Mouse (Mus musculus): ENCODE data around the gene 1520401A03Rik. TPM values are rescaled to one million over a fixed set of nuclear protein-coding genes. Genes with fewer than 3 reads are reported as not detected.

1520401A03Rik gene
- polyA plus RNA-seq, 1 experiment, result 7.1 TPM

GRCm38 (mm10) chr17:23675127-23675526 lies 47.5 kb downstream of the 1520401A03Rik start:
- Histone ChIP-seq H3K27me3 (ENCODE audit: control insufficient read depth, insufficient read depth, low read length) (no peaks in the 10 kb centered on the region; the same call in 1 of the 2 replicates), H3K36me3 (ENCODE audit: control insufficient read depth, insufficient read depth, low read length) (no peaks in the 10 kb centered on the region), H3K4me3 (ENCODE audit: control insufficient read depth, low read depth, low read length) (no peak overlapping the region), H3K4me1 (ENCODE audit: control insufficient read depth, insufficient read depth, low read length) (peaks cover 33% of the 10 kb centered on the region), H3K27ac (ENCODE audit: control insufficient read depth, insufficient read depth, low read depth, low read length) (no peak overlapping the region; the same call in 1 of the 2 replicates)
- TF ChIP-seq CTCF (IDR thresholded peaks at IDR 0.05; ENCODE audit: control insufficient read depth, insufficient read depth, insufficient replicate concordance, low read depth, low read length) (no peak), POLR2A (IDR thresholded peaks at IDR 0.05; ENCODE audit: control insufficient read depth, low read depth, low read length) (no peak)

- H3K27me3 ChIP-seq (ENCODE audit: control insufficient read depth, insufficient read depth, low read length), result no peaks in the 10 kb centered on the region; the same call in 1 of the 2 replicates
- H3K4me1 ChIP-seq (ENCODE audit: control insufficient read depth, insufficient read depth, low read length), result peaks cover 33% of the 10 kb centered on the region
- peak overlapping the region; percentile 93 for H3K4me3 ChIP-seq (ENCODE audit: control insufficient read depth, low read depth, low read length)
- H3K36me3 ChIP-seq (ENCODE audit: control insufficient read depth, insufficient read depth, low read length), result no peaks in the 10 kb centered on the region
- no peak overlapping the region for H3K27ac ChIP-seq (ENCODE audit: control insufficient read depth, insufficient read depth, low read depth, low read length)
- no peak for TF ChIP-seq CTCF (IDR thresholded peaks at IDR 0.05; ENCODE audit: control insufficient read depth, insufficient read depth, insufficient replicate concordance, low read depth, low read length)
- no peak for TF ChIP-seq POLR2A (IDR thresholded peaks at IDR 0.05; ENCODE audit: control insufficient read depth, low read depth, low read length)
These were observed 48.2 kb downstream of the 1520401A03Rik start for GRCm38 (mm10) chr17:23674271-23674952.

- Histone ChIP-seq H3K4me1 (ENCODE audit: control insufficient read depth, insufficient read depth, low read length) (peaks cover 28% of the 10 kb centered on the region), H3K27me3 (ENCODE audit: control insufficient read depth, insufficient read depth, low read length) (no peaks in the 10 kb centered on the region), H3K36me3 (ENCODE audit: control insufficient read depth, insufficient read depth, low read length) (no peaks in the 10 kb centered on the region), H3K27ac (ENCODE audit: control insufficient read depth, insufficient read depth, low read depth, low read length) (peak within 1 kb of the TSS; percentile 80), H3K4me3 (ENCODE audit: control insufficient read depth, low read depth, low read length) (peak within 1 kb of the TSS; percentile 93)
- TF ChIP-seq CTCF (IDR thresholded peaks at IDR 0.05; ENCODE audit: control insufficient read depth, insufficient read depth, insufficient replicate concordance, low read depth, low read length) (no peak), POLR2A (IDR thresholded peaks at IDR 0.05; ENCODE audit: control insufficient read depth, low read depth, low read length) (peak; percentile 85)
These were observed 49.0 kb downstream of the 1520401A03Rik start, which contains the start of the genes Hcfc1r1 and Thoc6 for GRCm38 (mm10) chr17:23673424-23674073. Hcfc1r1 (plus strand) TSS chr17:23673596. Thoc6 (minus strand) TSS chr17:23673882.

GRCm38 (mm10) chr17:23672761-23673160 lies 49.8 kb downstream of the 1520401A03Rik start:
- Histone ChIP-seq H3K36me3 (ENCODE audit: control insufficient read depth, insufficient read depth, low read length) (no peaks in the 10 kb centered on the region), H3K4me1 (ENCODE audit: control insufficient read depth, insufficient read depth, low read length) (peaks cover 28% of the 10 kb centered on the region), H3K27me3 (ENCODE audit: control insufficient read depth, insufficient read depth, low read length) (no peaks in the 10 kb centered on the region), H3K27ac (ENCODE audit: control insufficient read depth, insufficient read depth, low read depth, low read length) (no peak overlapping the region), H3K4me3 (ENCODE audit: control insufficient read depth, low read depth, low read length) (no peak overlapping the region)
- TF ChIP-seq CTCF (IDR thresholded peaks at IDR 0.05; ENCODE audit: control insufficient read depth, insufficient read depth, insufficient replicate concordance, low read depth, low read length), result no peak
- no peak for TF ChIP-seq POLR2A (IDR thresholded peaks at IDR 0.05; ENCODE audit: control insufficient read depth, low read depth, low read length)

GRCm38 (mm10) chr17:23671519-23671918 lies 51.1 kb downstream of the 1520401A03Rik start:
- H3K4me3 ChIP-seq (ENCODE audit: control insufficient read depth, low read depth, low read length), result no peak overlapping the region
- no peaks in the 10 kb centered on the region for H3K27me3 ChIP-seq (ENCODE audit: control insufficient read depth, insufficient read depth, low read length)

GRCm38 (mm10) chr17:23670516-23671074 lies 52.0 kb downstream of the 1520401A03Rik start:
- H3K27me3 ChIP-seq (ENCODE audit: control insufficient read depth, insufficient read depth, low read length), result no peaks in the 10 kb centered on the region
- H3K36me3 ChIP-seq (ENCODE audit: control insufficient read depth, insufficient read depth, low read length), result no peaks in the 10 kb centered on the region
- H3K4me3 ChIP-seq (ENCODE audit: control insufficient read depth, low read depth, low read length), result no peak overlapping the region
- H3K4me1 ChIP-seq (ENCODE audit: control insufficient read depth, insufficient read depth, low read length), result peaks cover 14% of the 10 kb centered on the region
- H3K27ac ChIP-seq (ENCODE audit: control insufficient read depth, insufficient read depth, low read depth, low read length), result no peak overlapping the region
- TF ChIP-seq CTCF (IDR thresholded peaks at IDR 0.05; ENCODE audit: control insufficient read depth, insufficient read depth, insufficient replicate concordance, low read depth, low read length) (no peak), POLR2A (IDR thresholded peaks at IDR 0.05; ENCODE audit: control insufficient read depth, low read depth, low read length) (no peak)

More at GRCm38 (mm10) chr17:23671519-23671918, 51.1 kb downstream of the 1520401A03Rik start:
- TF ChIP-seq POLR2A (IDR thresholded peaks at IDR 0.05; ENCODE audit: control insufficient read depth, low read depth, low read length) (no peak), CTCF (IDR thresholded peaks at IDR 0.05; ENCODE audit: control insufficient read depth, insufficient read depth, insufficient replicate concordance, low read depth, low read length) (no peak)
- Histone ChIP-seq H3K36me3 (ENCODE audit: control insufficient read depth, insufficient read depth, low read length) (no peaks in the 10 kb centered on the region), H3K4me1 (ENCODE audit: control insufficient read depth, insufficient read depth, low read length) (peaks cover 18% of the 10 kb centered on the region), H3K27ac (ENCODE audit: control insufficient read depth, insufficient read depth, low read depth, low read length) (no peak overlapping the region)

GRCm38 (mm10) chr17:23665511-23665910 lies 57.1 kb downstream of the 1520401A03Rik start:
- Histone ChIP-seq H3K36me3 (ENCODE audit: control insufficient read depth, insufficient read depth, low read length) (no peaks in the 10 kb centered on the region), H3K27ac (ENCODE audit: control insufficient read depth, insufficient read depth, low read depth, low read length) (no peak overlapping the region), H3K27me3 (ENCODE audit: control insufficient read depth, insufficient read depth, low read length) (no peaks in the 10 kb centered on the region), H3K4me1 (ENCODE audit: control insufficient read depth, insufficient read depth, low read length) (peaks cover 26% of the 10 kb centered on the region), H3K4me3 (ENCODE audit: control insufficient read depth, low read depth, low read length) (no peak overlapping the region)
- TF ChIP-seq POLR2A (IDR thresholded peaks at IDR 0.05; ENCODE audit: control insufficient read depth, low read depth, low read length) (no peak), CTCF (IDR thresholded peaks at IDR 0.05; ENCODE audit: control insufficient read depth, insufficient read depth, insufficient replicate concordance, low read depth, low read length) (no peak)
